Mouse (Mus musculus) kidney, embryonic 14.5 days (tissue): ENCODE results near the gene Dab1. TPM values are rescaled to one million over a fixed set of nuclear protein-coding genes. Genes with fewer than 3 reads are reported as not detected.

ENCODE experiments used
- ATAC-seq: fragments of 200-750 bp; cut with Nextera tagmentation; 2 replicates; pipeline ENCODE4 v1.8.0; 2017; ENCODE audit warnings: moderate number of reproducible peaks, mild to moderate bottlenecking, moderate TSS enrichment, moderate library complexity; ENCODE audit not compliant: low FRiP score, low TSS enrichment
- H3K27ac ChIP-seq: fragments of 300-500 bp; sonication (generic); 2 replicates; pipeline ENCODE4 v1.5.1; 2014; ENCODE audit warnings: low read depth, mild to moderate bottlenecking, low read length, moderate library complexity, mixed read lengths
- H3K27me3 ChIP-seq: fragments of 300-500 bp; sonication (generic); 2 replicates; pipeline ENCODE4 v1.6.1; 2014; ENCODE audit warnings: mild to moderate bottlenecking, low read length; ENCODE audit not compliant: control insufficient read depth, insufficient read depth
- H3K36me3 ChIP-seq: fragments of 300-500 bp; sonication (generic); 2 replicates; pipeline ENCODE4 v1.6.1; 2014; ENCODE audit warnings: low read length, mixed read lengths; ENCODE audit not compliant: control insufficient read depth, insufficient read depth
- H3K4me1 ChIP-seq: fragments of 300-500 bp; sonication (generic); 2 replicates; pipeline ENCODE4 v1.6.1; 2014; ENCODE audit warnings: low read length, mixed read lengths; ENCODE audit not compliant: control insufficient read depth, insufficient read depth
- H3K4me2 ChIP-seq: fragments of 300-500 bp; sonication (generic); replicated peaks from 2 replicates; pipeline ENCODE4 v1.6.1; 2014; ENCODE audit warnings: low read depth, mild to moderate bottlenecking, low read length
- H3K4me3 ChIP-seq: fragments of 300-500 bp; sonication (generic); 2 replicates; pipeline ENCODE4 v1.5.1; 2014; ENCODE audit warnings: mild to moderate bottlenecking, low read length
- H3K9ac ChIP-seq: fragments of 300-500 bp; sonication (generic); 2 replicates; pipeline ENCODE4 v1.6.1; 2014; ENCODE audit warnings: low read depth, mild to moderate bottlenecking, low read length, moderate library complexity
- H3K9me3 ChIP-seq: fragments of 300-500 bp; sonication (generic); 2 replicates; pipeline ENCODE4 v1.6.1; 2016; ENCODE audit warnings: low read length; ENCODE audit not compliant: control insufficient read depth
- WGBS: fragments of 180-500 bp; shearing (Covaris S2); extraction: QIAGEN DNeasy Blood & Tissue Kit; methylation state at CpG from one replicate; pipeline ENCODE4 v1.1.7; 2014; 5-methylcytosine and 5-hydroxymethylcytosine counted together
- polyA plus RNA-seq: library from polyadenylated mRNA; unstranded; fragments of >200 nt; fragmentation: Nextera tagmentation; extraction: Ambion mirVana; gene quantifications from 2 replicates; pipeline ENCODE4 v1.2.1, GENCODE M21; 2014

The Dab1 gene
- polyA plus RNA-seq, 1 experiment from 2014 or later: 17.9 TPM

GRCm38 (mm10) chr4:103838377-103838776 is 219.2 kb downstream of the Dab1 start:
- no peak overlapping the region for H3K4me3 ChIP-seq
- no peaks in the 10 kb centered on the region for H3K36me3 ChIP-seq
- WGBS: 36% methylated on average over 5 of the region's 5 CpGs
- H3K9me3 ChIP-seq: no peaks in the 10 kb centered on the region
- no peaks in the 10 kb centered on the region for H3K27me3 ChIP-seq
- ATAC-seq: no peak
- H3K27ac ChIP-seq: no peak overlapping the region
- H3K4me2 ChIP-seq: no peak overlapping the region
- H3K9ac ChIP-seq: no peak overlapping the region
- no peaks in the 10 kb centered on the region for H3K4me1 ChIP-seq

DNA sequence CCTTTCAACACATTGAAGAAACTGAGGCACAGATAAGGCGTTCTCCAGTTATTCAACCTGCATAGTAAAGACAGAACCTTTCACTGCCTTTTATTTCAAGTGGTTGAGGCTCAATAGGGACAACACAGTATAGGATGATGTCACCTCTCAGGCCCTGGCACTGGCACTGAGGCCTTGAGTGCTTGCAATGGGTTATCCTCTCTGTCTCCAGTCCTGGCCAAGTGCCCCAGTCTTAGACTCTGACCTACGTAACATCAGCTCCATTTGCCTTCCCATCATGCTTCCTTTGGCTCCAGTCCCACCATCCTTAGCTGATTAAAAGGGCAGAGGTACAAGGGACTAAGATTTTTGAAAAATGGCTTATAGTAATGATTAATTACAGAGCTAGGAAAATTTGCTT is 220.4 kb downstream of the Dab1 start:
- H3K4me2 ChIP-seq: no peak overlapping the region
- 90% methylated on average over 2 of the region's 2 CpGs for WGBS

DNA sequence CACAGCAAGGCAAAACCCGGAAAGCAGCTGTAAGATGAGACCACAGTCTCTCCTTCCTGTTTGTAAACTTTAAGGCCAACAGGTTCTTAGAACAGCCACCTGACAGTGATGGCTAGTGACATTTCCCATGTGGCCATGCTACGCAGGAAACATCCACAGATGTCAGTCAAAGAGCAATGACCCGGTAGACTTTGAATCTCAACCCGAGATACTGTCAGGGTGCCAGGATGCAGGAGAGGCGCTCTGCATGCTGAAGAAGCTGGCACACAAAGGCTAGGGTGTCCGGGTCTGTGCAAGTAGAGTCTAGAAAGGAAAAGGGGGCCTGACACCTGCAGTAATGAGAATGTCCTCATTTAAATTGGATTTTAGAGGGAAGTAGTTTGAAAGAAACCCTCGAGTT is 222.0 kb downstream of the Dab1 start:
- Histone ChIP-seq H3K4me2 (no peak overlapping the region), H3K36me3 (no peaks in the 10 kb centered on the region), H3K27me3 (no peaks in the 10 kb centered on the region), H3K9ac (no peak overlapping the region), H3K27ac (no peak overlapping the region), H3K4me3 (no peak overlapping the region), H3K4me1 (no peaks in the 10 kb centered on the region), H3K9me3 (no peaks in the 10 kb centered on the region)
- no peak for ATAC-seq
- 59% methylated on average over 7 of the region's 7 CpGs for WGBS

More for the DNA sequence above, 220.4 kb downstream of the Dab1 start:
- H3K9me3 ChIP-seq: no peaks in the 10 kb centered on the region
- H3K36me3 ChIP-seq: no peaks in the 10 kb centered on the region
- H3K9ac ChIP-seq: no peak overlapping the region
- no peaks in the 10 kb centered on the region for H3K4me1 ChIP-seq
- H3K4me3 ChIP-seq: no peak overlapping the region
- ATAC-seq: no peak
- H3K27ac ChIP-seq: no peak overlapping the region
- H3K27me3 ChIP-seq: no peaks in the 10 kb centered on the region

- H3K9me3 ChIP-seq: no peaks in the 10 kb centered on the region
- no peak overlapping the region for H3K4me2 ChIP-seq
- no peaks in the 10 kb centered on the region for H3K4me1 ChIP-seq
- H3K36me3 ChIP-seq: no peaks in the 10 kb centered on the region
- H3K9ac ChIP-seq: no peak overlapping the region
- 69% methylated on average over 7 of the region's 7 CpGs for WGBS
- no peaks in the 10 kb centered on the region for H3K27me3 ChIP-seq
- H3K4me3 ChIP-seq: no peak overlapping the region
- no peak for ATAC-seq
- H3K27ac ChIP-seq: no peak overlapping the region
These were observed 225.5 kb downstream of the Dab1 start for GRCm38 (mm10) chr4:103844635-103845034.

DNA sequence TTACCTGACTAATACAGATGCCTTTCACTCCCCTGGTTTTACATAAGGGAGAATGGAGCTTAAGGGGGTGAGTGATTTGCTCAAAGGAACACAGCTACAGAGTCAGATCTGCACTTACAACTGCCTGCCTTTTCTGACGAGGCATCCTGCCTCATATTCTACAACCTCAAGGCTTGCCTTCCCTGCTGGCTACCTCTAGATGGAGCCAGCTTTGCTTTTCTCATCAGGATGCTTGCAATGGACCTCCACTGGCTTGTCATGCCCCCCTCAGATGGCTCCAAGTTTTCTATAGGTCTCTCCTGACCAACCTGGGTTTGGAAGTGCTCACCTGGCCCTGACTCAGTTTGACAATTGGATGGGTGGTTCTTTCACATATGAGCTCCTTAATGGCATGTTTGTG is 238.0 kb downstream of the Dab1 start:
- no peak for ATAC-seq
- Histone ChIP-seq H3K9me3 (no peaks in the 10 kb centered on the region), H3K4me2 (no peak overlapping the region), H3K36me3 (no peaks in the 10 kb centered on the region), H3K4me1 (no peaks in the 10 kb centered on the region), H3K27ac (no peak overlapping the region), H3K27me3 (no peaks in the 10 kb centered on the region; the same call in 1 of the 2 replicates), H3K9ac (no peak overlapping the region), H3K4me3 (no peak overlapping the region)
- 16% methylated on average over 1 of the region's 1 CpGs for WGBS

- no peak overlapping the region for H3K4me3 ChIP-seq
- H3K36me3 ChIP-seq: no peaks in the 10 kb centered on the region
- H3K9ac ChIP-seq: no peak overlapping the region
- H3K9me3 ChIP-seq: no peaks in the 10 kb centered on the region
- WGBS: 17% methylated on average over 3 of the region's 3 CpGs
- H3K4me1 ChIP-seq: no peaks in the 10 kb centered on the region
- H3K4me2 ChIP-seq: no peak overlapping the region
- H3K27ac ChIP-seq: no peak overlapping the region
- ATAC-seq: no peak
- no peaks in the 10 kb centered on the region for H3K27me3 ChIP-seq
These were observed 256.4 kb downstream of the Dab1 start for GRCm38 (mm10) chr4:103875564-103875963.

DNA sequence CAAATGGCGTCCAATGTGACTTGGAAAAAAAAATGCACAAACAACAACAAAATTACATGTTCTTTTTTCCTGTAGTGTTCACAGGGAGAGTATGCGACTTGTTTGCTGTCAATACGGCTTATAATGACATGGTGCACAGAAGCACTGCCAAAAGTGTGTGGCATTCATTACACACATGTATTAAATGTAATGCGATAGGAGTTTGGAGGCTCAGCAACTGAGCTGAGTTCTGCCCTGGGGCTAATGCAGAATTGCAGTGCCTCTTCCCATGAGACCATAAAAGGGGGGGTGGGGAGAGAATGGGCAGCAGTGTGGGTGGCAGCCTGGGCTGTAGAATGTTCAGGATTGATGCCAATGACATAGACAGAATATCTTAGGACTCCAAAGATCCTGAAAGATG is 259.7 kb downstream of the Dab1 start:
- no peaks in the 10 kb centered on the region for H3K27me3 ChIP-seq
- ATAC-seq: no peak
- no peaks in the 10 kb centered on the region for H3K36me3 ChIP-seq
- H3K9ac ChIP-seq: no peak overlapping the region
- H3K27ac ChIP-seq: no peak overlapping the region
- 84% methylated on average over 4 of the region's 4 CpGs for WGBS
- H3K4me2 ChIP-seq: no peak overlapping the region
- no peaks in the 10 kb centered on the region for H3K9me3 ChIP-seq
- no peak overlapping the region for H3K4me3 ChIP-seq
- H3K4me1 ChIP-seq: no peaks in the 10 kb centered on the region

DNA sequence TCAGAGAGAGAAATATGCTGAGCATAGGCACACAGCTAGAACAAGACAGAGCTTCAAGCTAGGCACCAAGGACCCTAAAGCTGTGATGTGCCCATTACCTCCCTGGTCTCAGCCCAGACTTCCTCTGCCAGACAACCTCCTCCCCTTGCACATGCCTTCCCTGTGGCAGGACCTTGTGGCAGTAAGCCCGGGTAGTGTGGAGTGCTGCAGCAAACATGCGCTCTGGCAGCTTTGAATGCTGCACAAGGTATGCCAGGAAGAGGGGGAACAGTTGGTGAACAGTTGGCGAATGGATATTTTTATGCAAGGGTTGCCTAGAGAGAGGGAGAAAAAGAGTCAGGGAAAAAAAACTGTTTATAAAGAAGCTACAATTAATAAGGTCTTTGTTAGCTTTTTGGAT is 262.5 kb downstream of the Dab1 start:
- no peak for ATAC-seq
- Histone ChIP-seq H3K4me1 (no peaks in the 10 kb centered on the region), H3K9ac (no peak overlapping the region), H3K4me3 (no peak overlapping the region), H3K9me3 (no peaks in the 10 kb centered on the region), H3K27me3 (no peaks in the 10 kb centered on the region), H3K36me3 (no peaks in the 10 kb centered on the region), H3K4me2 (no peak overlapping the region), H3K27ac (no peak overlapping the region)
- 84% methylated on average over 3 of the region's 3 CpGs for WGBS

DNA sequence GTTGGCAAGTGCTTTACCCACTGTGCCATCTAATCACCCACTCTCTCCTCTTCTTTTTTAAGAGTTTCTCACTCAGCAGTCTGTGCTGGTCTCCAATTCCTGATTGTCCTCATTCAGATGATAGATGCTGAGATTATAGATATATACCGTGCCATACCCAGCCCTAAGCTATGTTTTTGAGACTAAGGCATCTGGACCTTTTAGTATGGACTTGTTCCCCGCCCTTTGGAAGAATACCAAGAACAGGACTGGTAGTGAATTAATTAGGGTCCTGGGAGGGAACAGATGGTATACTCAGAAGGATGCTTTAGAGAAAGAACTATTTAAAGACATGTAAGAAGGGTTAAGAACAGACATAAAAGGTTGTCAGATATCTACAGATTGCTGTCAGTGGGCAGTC is 268.9 kb downstream of the Dab1 start:
- Histone ChIP-seq H3K4me2 (no peak overlapping the region), H3K36me3 (no peaks in the 10 kb centered on the region), H3K9me3 (no peaks in the 10 kb centered on the region), H3K27ac (no peak overlapping the region), H3K27me3 (no peaks in the 10 kb centered on the region), H3K4me3 (no peak overlapping the region), H3K4me1 (no peaks in the 10 kb centered on the region), H3K9ac (no peak overlapping the region)
- ATAC-seq: no peak
- 90% methylated on average over 2 of the region's 2 CpGs for WGBS

DNA sequence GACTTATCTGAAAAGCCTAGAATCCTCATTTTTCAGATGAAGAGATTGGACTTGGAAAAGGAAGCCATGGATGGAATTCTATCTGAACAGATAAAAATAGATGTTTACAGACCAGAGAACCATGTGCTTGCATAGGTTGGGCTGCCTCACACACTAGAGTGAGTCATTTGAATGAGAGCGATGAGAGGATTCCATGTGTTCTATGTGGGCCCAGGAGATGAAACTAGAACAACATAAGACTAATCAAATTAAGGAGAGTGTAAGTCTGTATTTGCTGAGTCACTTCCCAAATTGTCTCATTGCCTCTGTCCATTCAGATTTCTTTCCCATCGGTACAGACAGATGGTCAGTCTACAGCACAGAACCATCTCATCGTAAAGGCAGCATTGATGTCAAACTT is 270.0 kb downstream of the Dab1 start:
- H3K4me3 ChIP-seq: no peak overlapping the region
- WGBS: 90% methylated on average over 3 of the region's 3 CpGs
- ATAC-seq: no peak
- H3K4me2 ChIP-seq: no peak overlapping the region
- H3K9ac ChIP-seq: no peak overlapping the region
- H3K36me3 ChIP-seq: no peaks in the 10 kb centered on the region
- no peaks in the 10 kb centered on the region for H3K4me1 ChIP-seq
- no peaks in the 10 kb centered on the region for H3K27me3 ChIP-seq
- no peak overlapping the region for H3K27ac ChIP-seq
- H3K9me3 ChIP-seq: no peaks in the 10 kb centered on the region
